Mouse (Mus musculus): ENCODE data around the gene 0610030E20Rik. TPM values are rescaled to one million over a fixed set of nuclear protein-coding genes. Genes with fewer than 3 reads are reported as not detected.

Gene 0610030E20Rik
- polyA plus RNA-seq (2017; shearing (Covaris generic)), result 10 to 100 TPM; 41.5 to 48.8 TPM

GRCm38 (mm10) chr6:72347166-72347941 lies at the start of gene 0610030E20Rik:
0610030E20Rik (plus strand) TSS chr6:72347317.

GRCm38 (mm10) chr6:72345074-72345567 lies 2.0 kb upstream of the 0610030E20Rik start, which contains the start of gene Usp39:
Usp39 (minus strand) TSS chr6:72345184.

GRCm38 (mm10) chr6:72355066-72355911 lies 8.2 kb downstream of the 0610030E20Rik start, which contains the start of gene Tmem150a:
Tmem150a (plus strand) TSS chr6:72355447.

GRCm38 (mm10) chr6:72366844-72367443 lies 19.8 kb downstream of the 0610030E20Rik start, which contains the start of gene Rnf181:
Rnf181 (minus strand) TSS chr6:72366956.

GRCm38 (mm10) chr6:72380131-72380770 lies 33.1 kb downstream of the 0610030E20Rik start, which contains the start of gene Vamp5:
Vamp5 (minus strand) TSS chr6:72380468.

GRCm38 (mm10) chr6:72389941-72390771 lies 43.0 kb downstream of the 0610030E20Rik start, which contains the start of gene Vamp8:
Vamp8 (minus strand) TSS chr6:72390703.

Other genes starting within 250 kb of the 0610030E20Rik start
- 1 to 10 TPM; 3.8 to 7.4 TPM for gene St3gal5, start 249.7 kb upstream of the 0610030E20Rik start, polyA plus RNA-seq (2017; shearing (Covaris generic))
- not detected for gene Atoh8, start 111.7 kb upstream of the 0610030E20Rik start, polyA plus RNA-seq (2017; shearing (Covaris generic))
- gene Sftpb, start 42.7 kb upstream of the 0610030E20Rik start, polyA plus RNA-seq (2017; shearing (Covaris generic)), result not detected
- 10 to 100 TPM; 40.0 to 40.9 TPM for gene Usp39, start 2.1 kb upstream of the 0610030E20Rik start, polyA plus RNA-seq (2017; shearing (Covaris generic))
- 1 to 10 TPM in 1 of 2 experiments, under 1 TPM in 1; 0.14 to 1.0 TPM for gene Tmem150a, start 8.1 kb downstream of the 0610030E20Rik start, polyA plus RNA-seq (2017; shearing (Covaris generic))
- 100 to 1,000 TPM; 133 to 139 TPM for gene Rnf181, start 19.6 kb downstream of the 0610030E20Rik start, polyA plus RNA-seq (2017; shearing (Covaris generic))
- 10 to 100 TPM; 30.4 to 79.8 TPM for gene Vamp5, start 33.2 kb downstream of the 0610030E20Rik start, polyA plus RNA-seq (2017; shearing (Covaris generic))
- 100 to 1,000 TPM; 258 to 387 TPM for gene Vamp8, start 43.4 kb downstream of the 0610030E20Rik start, polyA plus RNA-seq (2017; shearing (Covaris generic))
- gene Ggcx, start 67.0 kb downstream of the 0610030E20Rik start, polyA plus RNA-seq (2017; shearing (Covaris generic)), result 10 to 100 TPM in 1 of 2 experiments, 1 to 10 TPM in 1; 8.2 to 11.6 TPM
- gene Mat2a, start 92.2 kb downstream of the 0610030E20Rik start, polyA plus RNA-seq (2017; shearing (Covaris generic)), result 100 to 1,000 TPM; 232 to 345 TPM
- gene Sh2d6, start 174.4 kb downstream of the 0610030E20Rik start, polyA plus RNA-seq (2017; shearing (Covaris generic)), result not detected
- 1,000 to 10,000 TPM in 1 of 2 experiments, 100 to 1,000 TPM in 1; 341 to 1,155 TPM for gene Capg, start 197.1 kb downstream of the 0610030E20Rik start, polyA plus RNA-seq (2017; shearing (Covaris generic))